Mouse (Mus musculus): ENCODE data around the gene Ppp2r2c. TPM values are rescaled to one million over a fixed set of nuclear protein-coding genes. Genes with fewer than 3 reads are reported as not detected.

The Ppp2r2c gene
- total RNA-seq, 2 experiments from 2014 or later: 0.19 to 0.25 TPM

DNA sequence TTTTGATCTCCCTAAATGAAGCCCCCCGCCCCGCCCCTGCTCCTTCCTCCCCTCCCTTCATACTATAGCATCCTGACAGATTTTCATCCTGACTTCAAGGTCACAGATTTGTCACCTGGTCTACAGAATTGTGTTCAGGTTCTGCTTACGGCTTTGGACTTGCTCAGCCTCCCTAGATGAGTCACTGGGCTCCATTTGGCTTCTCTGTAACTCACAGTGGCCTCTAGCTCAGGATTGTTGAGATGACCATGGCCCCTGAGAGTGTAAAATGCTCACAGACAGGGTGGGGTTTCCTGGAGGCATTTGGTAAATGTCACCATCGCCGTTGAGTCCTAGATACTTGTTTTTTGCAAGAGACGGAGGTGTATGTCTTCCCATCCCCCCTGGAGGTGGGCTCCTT, 2.6 kb downstream of the Ppp2r2c start:
- DNase-seq: no peak

DNA sequence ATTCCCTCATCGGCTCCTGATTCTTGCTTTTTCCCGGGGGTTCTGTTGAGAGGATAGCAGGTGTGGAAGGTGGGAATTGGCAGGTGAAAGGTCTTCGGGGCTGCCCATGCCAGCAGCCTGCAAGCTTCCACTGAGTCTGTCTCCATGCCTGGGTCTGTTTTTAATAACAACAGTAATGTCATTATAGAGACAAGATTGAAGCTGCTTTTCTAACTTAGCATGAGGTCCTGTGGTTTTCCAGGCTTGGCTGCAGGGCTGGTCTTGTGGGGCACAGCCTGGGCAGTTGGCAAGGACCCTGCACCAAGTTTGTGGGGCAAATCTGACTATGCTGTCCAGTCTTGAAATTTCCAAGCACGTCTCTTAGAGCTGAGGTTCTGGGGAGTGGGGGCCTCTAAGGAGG, 7.6 kb downstream of the Ppp2r2c start:
- no peak for DNase-seq

DNA sequence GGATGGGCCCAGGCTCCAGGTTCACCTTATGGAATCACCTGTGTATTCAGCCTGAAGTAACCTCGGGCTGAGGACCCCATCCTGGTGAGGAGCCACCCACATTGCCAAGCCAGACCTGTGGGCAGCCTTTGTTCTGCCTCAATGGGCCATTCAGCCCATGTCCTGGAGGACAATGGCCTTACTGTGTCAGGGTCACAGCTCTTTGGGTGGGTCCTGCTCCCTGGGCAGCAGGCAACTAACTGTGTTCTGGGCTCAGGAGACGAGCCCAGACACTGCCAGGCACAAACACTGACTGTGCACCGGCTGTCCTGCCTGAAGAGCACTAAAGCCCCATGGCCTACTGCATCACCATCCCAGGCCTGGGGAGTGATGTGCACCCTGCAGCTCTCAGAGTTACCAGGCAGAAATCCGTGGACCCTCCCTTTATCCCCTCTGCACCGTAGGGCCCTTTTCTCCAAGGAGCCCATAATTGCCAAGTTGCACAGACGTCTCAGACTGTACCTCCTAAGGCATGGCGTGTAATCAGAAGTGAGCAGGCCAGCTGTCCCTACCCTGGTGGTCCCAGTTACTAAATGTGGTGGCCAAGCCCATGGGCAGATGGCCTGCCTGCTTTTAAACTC, 8.6 kb downstream of the Ppp2r2c start:
- no peak for DNase-seq

DNA sequence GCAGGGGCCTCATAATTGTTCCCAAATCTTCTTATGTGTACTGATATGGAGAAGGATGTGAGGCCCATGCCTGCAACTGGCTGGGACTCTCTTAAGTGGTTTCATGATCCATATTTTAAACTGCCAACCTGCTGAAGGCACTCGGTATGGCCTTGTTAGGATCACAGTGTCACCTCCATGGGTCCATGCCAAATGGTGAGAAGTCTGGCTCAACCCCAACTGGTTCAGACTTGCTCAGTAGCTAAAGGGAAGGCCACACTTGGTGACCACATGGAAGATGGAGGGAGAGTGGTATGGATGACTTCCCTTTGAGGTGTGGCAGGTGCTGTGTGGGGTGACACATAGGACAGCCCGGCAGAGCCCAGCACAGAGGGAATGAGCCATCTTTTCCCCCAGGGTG, 9.3 kb downstream of the Ppp2r2c start:
- DNase-seq: no peak

DNA sequence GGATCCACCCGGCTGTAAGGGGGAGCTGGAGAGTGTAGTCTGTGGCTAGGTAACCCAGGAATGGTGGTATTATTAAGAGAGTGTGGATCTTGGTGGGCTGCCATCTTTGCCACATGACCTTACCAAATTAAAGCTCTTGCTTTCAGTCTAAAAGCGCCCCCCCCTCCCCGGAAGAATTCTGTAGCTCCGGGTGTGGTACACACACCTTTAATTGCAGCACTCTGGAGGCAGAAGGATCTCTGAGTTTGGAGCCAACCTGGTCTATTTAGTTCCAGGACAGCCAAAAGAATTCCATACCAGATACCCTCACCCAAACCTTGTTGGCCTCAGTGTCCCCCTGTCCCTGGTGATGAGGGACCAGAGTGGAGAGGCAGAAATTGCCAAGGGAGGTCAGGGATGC, 10.5 kb downstream of the Ppp2r2c start:
- DNase-seq: no peak

DNA sequence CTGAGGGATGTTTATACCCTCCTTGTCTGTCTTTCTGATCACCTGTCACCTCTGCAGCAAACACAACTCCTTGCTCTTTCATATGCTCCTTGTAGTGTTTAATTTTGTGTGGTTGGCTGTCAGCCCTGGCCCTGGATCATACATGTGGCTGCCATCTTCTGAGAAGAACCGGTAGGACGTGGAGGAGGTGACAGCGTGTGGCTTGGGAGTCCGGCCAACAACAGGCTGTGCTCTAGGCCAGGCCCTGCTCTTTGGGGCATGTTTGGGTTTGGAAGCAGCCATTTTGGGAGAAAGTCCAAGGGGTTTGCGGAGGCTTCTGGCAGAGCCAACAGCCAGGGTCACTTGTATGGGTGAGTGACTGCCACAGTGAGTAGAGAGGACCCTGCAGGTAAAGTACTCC, 12.3 kb downstream of the Ppp2r2c start:
- DNase-seq: no peak

DNA sequence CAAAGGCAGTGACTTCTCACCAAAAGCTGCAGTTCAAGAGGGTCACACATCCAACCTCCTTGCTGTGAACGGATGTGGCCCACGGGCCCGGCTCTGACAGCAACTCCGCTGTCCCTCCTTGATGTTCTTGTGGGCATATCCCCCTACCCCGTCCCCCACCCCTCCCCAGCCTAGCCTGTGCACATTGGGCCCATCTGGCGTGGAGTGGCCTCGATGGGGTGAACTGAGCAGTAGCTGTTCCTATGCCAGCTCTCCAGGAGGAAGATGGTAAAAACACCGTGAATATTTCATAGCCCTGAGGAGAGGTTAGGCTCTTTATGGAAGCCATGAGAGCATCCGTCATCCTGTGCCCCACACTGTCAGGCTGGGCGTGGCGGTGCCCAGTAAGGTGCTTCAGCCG, 15.2 kb downstream of the Ppp2r2c start:
- DNase-seq: no peak

DNA sequence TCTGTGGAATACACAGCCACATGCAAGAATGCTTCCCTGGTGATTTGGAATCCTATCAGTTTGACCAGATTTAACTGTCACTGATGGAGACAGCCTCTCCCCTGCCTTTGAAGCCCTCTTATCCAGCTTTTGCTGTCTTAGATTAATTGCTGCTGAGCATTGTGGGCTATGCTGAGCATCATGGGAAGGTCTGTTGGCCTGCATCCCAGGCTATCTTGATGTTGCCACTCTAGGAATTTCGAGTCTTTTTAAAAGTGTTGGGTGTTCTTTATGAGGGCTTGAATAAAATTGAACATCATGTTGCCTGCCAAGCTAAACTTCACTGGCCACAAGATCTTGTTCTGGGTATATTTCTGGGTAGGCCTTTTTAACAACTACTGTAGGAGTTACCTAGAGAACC, 16.8 kb downstream of the Ppp2r2c start:
- no peak for DNase-seq

DNA sequence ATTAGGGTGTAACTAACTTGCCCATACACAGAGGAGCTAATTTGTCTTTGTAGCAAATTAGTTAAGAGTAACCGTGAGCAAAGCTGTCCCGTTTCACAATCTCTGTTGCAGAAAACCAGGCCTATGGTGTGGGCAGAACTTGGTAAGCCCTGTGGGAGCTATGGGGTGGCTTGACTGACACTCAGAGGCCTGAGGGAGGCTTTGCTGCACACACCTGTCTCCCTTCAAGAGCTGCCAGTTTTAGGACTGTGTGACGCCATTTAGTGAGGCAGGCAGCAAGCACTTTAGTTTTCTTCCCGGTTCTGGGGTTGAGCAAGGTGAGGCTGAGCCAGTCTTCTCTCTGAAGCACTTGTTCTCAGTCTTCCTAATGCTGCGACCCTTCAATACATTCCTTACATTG, 17.3 kb downstream of the Ppp2r2c start:
- no peak for DNase-seq

DNA sequence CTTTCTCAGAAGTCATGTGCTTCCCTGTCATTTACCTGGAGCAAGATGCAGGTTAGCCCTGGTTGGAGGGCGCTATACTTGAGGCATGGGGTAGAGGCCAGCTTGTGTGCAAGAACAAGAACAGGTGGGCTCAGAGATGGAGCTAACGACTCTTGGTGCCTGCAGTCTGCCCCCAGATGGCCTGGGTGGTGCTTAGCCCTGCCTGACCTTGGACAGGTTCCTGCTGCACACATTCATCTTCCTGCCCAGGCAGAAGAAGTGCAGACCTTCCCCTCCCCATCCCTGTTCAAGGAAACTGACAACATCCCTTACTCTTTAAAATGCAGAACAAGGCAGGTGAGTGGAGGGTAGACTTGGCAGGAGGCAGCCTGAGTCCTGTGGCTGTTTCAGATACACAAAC, 18.0 kb downstream of the Ppp2r2c start:
- DNase-seq: no peak

DNA sequence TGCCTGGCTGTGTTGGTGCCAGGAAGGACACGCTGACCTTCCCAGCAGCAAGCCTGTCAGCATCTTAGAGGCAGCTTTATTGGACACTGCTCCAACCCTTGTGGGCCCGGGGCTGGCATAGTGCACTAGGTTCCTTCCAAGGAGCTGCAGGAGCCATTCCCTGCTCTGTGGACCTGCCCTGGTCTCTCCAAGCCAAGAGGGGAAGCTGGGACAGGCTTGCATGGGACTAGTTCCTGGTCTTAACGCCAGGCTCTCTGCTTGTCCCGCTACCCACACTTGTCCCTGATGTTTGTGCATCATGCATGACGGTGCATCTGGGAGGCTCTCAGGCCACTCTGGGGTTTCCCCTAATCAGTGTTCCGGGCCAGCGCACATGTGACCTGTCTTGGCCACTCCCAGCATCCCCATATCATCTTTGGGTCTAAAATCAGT, 18.6 kb downstream of the Ppp2r2c start:
- DNase-seq: no peak

DNA sequence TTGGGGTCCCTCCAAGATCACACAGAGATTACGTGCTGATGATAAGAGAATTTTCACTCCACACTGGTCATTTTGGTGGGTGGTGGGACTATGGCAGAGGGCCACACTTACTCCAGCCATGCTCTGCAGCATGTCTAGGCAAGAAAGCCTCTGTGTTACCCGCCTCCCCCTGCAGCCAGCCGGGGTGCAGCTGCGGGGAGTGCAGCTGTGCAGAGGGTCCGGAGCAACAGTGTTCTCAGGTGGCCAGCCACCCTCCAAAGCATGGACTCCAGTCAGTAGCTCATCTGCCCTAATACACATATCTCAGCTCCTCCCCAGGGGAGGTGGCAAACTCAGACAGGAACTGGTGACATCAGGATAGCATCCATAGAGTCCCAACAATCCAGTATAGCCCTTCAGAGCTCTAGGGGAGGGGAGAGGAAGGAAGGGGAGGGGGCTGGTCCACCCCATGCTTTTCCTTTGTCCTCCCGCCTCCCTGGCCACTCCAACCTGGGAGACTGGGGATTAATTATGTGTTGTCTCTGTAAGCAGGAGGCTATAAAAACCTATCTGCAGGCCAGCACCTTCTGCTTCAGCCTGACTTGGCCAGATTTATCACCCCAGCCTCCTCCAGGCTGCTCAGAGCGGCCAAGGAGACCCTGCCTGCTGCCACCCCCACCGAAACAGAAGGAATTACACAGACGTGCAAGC, 19.1 kb downstream of the Ppp2r2c start:
- DNase-seq: no peak

DNA sequence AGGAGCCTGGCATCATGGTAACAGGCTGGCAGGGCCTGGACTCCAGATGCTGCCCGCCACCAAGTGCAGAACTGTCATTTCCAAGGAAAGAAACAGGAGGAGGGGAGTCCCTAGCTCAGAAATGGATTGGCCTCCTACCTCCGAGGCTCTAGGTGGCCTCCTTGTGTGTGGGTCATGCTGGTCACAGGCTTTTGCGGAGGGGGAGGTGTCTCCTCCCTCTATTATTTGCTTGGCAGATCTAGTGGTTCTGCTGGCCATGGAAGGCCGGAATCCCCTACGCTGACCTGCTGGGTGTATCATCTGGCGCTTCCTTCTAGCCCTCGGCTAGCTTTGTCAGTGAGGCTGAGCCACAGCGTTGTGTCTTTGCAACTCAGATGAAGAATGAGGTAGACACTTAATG, 20.2 kb downstream of the Ppp2r2c start:
- DNase-seq: no peak

DNA sequence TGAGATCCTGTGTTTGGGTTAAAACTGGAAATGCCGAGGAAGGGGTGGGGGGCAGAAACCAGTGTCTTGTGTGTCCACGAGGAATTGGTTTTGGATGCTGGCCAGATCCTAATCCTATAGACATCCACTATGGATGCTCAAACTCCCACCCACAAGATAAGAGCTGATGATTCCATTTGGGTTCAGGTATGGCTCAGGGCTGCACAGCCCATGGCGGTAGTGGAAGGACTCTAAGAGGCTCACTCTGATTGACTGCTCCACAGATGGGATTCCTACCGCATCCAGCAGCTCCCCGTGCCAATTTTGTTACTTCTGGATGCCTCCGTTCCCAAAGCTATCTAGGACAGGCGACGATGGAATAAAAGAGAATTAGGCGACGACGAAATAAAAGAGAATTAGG, 20.6 kb downstream of the Ppp2r2c start:
- no peak for DNase-seq

DNA sequence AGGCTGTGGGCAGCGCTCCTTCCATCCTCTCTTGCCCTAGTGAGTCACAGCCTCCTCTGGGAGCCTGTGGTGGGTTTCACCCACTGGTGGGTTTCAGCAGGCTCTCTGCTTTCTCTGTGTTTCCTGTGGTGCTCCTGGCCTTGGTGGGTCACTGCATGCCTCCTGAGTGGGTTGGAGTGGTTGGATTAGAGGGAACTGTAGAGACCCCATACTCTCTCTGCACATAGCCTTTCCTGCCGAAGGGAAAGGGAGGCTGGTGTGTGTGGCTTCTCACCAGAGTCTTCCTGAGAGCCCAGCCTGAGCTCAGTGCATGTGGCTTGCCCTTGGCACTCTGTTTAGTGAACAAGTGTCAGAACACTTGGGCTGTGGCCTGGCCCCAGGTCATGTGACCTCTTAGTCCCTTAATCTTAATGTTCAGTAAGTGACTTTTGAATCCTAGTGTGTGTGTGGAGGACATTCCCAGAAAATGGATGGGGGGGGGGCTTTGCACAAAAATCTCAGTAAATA, 21.1 kb downstream of the Ppp2r2c start:
- no peak for DNase-seq

DNA sequence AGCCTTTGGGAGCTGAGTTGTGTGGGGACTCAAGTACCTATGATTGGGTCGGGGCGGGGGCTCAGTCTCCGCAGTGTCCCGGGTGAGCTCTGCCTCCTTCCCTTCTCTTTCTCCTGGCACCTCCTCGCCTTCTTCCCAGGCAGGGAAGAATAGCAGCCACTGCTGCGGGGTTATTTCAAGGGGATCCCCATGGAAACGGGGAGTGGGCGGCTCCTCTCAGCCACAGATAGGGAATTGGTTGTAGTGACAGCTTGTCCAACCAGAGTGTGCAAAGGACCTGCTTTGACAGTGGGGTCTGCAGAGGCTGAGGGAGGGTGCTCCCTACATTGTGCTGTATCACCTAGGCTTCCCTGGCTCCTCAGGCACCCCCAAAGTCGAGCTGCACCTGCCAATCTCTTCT, 22.5 kb downstream of the Ppp2r2c start:
- no peak for DNase-seq

DNA sequence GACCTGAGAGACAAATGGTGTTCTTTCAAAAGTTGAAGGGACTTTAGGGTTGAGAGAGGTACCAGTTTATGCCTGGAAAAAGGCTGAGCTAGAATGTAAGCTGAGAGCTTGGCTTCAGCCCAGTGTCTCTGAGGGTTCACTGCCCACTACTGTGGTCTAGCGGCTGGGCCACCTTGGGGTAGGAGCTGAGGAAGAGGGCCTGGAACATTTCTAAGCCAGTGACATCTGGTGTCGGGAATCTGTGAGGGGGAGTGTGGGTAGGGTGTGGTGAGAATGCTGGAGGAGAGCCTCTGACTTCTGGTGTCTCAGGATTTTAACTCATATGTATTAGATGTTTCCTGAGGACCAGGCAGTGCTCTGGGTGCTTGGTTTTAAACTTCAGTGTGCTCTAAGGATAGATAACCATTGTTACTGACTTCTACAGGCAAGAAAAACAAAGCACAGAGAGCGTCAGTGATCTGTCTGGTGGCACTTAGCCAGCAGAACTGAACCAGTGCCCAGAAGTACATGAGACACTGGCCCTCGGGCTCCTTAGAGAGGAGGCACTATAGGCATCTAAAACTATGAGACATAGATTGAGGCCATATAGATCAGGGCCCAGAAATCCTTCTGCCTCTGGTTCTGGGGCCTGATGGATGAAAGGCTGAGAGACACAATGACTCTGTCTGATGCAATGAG, 23.6 kb downstream of the Ppp2r2c start:
- no peak for DNase-seq

DNA sequence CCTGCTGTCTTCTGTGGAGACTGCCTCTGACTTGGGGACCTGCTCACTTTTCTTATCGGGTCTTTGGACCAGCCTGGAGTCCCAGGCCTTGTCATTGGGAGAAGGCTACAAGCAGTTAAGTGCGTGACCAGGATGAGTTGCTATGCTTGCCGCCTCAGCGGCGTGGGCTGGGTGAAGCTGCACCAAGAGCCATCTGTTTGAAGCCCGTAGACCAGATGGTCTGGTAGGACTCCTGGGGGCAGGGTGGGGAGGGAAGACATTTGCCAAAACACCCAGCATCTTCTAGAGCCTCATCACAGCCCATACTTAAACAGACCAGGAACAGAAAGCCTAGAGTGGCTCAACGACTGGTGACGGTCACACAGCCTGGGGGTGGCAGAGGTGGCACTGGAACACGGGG, 24.9 kb downstream of the Ppp2r2c start:
- no peak for DNase-seq

DNA sequence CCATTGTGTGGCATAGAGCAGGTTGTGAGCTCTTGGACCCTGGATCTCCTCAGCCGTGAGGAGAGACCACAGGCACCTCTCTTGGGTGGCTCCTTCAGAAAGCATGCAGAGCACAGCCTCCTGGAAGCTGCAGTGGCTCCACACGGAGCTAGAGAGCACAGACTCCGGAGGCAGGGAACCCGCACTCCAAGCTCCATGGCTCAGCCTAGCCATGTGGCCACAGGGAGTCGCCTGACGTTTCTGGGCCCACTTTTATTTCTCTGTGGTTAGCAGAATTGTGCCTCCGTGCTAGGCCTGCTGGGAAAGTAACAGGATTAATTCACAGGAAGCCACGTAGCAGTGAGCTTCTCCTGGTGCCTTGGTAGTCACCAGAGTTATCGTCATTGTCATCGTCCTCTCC, 25.8 kb downstream of the Ppp2r2c start:
- no peak for DNase-seq

DNA sequence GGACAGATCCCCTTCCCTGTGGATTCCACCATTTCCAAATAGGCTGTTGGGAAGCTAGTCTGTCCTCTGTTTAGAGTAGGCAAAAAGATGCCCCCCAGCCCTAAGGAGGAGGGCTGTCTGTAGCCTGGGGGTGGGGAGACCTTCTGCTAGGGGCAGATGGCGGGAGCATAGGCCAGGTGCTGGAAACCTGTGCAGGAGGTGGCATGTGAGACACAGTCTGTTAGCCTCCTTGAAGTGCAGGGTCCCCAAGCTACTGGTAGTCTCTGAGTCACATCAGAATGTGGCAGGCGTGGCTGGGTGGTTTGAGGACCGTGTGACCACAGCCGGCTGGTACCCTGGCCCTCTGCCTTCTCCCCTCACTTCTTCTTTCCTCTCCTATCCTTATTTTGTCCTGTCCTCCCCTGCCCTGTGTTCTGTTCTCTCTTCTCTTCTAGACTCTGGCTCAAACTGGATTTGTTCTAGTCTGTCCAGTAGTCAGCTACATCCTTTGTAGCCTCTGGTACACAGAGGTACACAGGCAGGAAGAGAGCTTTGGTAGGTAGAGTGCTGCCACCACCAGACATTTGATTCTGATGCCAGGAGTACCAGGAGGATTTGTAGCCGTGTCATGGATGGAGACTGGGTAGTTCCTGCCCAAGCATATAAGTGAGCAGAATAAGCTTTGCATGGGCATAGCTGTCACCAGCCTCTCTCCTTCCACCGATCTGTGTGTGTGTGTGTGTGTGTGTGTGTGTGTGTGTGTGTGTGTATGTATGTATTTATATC, 26.5 kb downstream of the Ppp2r2c start:
- no peak for DNase-seq

DNA sequence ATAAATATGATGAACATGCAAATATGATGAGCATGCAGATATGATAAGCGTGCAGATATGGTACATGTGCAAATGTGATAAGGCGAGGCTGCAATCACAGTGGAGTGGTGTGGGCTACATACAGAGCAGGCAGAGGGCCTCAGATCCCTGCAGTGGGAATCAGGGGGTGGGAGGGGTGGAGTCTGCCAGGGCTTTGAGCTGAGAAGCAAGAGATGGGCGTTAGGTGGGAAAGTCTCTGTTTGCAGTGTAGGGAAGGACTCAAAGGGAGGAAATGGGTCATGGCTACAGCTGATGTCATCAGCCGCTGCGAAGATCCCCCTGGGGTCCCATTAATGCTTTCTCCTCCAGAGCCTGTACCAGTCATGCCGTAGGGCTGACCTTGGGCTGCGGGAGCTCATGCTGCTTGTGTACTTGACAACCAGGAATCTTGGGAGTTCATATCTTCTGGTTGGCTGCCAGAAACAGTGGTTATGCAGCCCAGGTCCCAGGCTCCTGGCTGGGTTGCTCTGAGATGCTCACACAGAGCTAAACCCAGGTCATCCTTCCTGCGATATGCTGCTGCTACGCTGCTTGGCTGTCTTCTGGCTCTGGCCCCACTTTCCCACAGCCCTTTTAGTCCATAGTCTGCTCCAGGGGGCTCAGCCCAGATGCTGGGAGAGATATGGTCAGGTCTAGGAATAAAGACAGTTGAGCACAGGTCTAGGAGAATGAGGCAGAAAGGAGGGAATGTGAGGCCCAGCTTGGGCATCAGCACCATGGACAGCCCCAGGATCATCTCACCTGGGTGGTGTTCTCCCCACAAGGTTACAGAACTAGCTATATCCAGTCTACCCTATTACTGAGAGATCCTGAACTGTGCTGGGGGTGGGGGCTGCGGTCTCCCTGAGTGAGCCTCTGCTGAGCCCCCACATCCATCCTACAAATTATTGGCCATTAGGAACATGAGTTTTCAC, 27.6 kb downstream of the Ppp2r2c start:
- DNase-seq: no peak

DNA sequence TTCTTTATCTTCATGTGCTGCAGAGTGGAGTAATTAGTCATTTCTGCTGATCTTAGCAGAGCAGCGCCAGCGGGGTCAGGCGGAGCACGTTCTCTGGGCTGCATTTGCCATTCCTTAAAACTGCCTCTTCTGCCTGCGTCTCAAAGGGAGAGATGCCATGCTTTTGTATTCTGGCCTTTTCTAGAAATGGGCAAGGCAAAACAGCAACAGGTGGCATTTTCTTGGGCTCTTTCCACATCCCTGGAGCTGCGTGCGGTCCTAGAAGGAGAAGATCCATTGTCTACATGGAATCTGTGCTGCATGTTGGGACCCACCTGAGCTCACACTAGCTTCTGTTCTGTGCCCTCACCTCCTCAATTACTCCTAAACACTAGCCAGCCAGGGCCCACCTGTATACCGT, 29.7 kb downstream of the Ppp2r2c start:
- DNase-seq: no peak
